Mouse (Mus musculus) left cerebral cortex, adult 18-20 months (tissue): ENCODE data around the gene Creld1. TPM values are rescaled to one million over a fixed set of nuclear protein-coding genes. Genes with fewer than 3 reads are reported as not detected.

Experiments
- DNase-seq, 2 experiments: peaks; one replicate each; pipeline ENCODE4 v3.0.0; 2021 to 2022; ENCODE audit warnings: low spot score in 2 of 2, mixed read lengths in 1 of 2
- total RNA-seq, 2 experiments: library from RNA; stranded (reverse); gene quantifications; 2 replicates each; pipeline ENCODE4 v1.2.3; 2021

Creld1 gene
- total RNA-seq, 2 experiments from 2014 or later = 112 to 116 TPM

DNA sequence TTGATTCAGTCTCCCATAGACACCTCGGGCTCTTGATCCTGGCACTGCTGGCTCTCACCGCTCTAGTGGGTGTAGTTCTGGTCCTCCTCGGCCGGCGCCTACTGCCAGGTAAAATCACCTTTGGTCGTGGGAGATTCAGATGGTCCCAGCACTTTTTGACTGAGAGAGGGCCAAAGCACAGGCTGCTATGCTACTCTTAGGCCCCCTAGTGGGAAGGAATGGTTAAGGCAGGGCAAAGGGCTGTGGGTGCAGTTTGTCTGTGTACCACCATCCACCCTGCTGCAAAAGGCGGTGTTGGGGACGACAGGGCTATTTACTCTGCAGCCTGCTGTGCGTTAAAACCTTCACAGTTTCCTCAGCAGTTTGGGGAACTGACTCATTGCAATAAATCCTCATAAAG is 14.1 kb upstream of the Creld1 start:
- DNase-seq = peak; percentile 54 to 55

DNA sequence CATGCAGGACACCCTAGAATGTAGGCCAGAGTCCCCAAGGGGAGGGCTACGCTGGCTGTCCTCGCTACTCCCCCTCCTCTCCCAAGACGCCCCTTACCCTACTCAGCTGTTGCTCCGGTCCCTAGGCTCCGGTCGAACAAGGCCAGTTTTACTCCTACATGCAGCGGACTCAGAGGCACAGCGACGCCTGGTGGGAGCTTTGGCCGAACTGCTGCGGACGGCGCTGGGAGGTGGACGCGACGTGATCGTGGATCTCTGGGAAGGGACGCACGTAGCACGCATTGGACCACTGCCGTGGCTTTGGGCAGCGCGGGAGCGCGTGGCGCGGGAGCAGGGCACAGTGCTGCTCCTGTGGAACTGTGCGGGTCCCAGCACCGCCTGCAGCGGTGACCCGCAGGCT is 13.7 kb upstream of the Creld1 start:
- DNase-seq = peak; percentile 76 to 80

DNA sequence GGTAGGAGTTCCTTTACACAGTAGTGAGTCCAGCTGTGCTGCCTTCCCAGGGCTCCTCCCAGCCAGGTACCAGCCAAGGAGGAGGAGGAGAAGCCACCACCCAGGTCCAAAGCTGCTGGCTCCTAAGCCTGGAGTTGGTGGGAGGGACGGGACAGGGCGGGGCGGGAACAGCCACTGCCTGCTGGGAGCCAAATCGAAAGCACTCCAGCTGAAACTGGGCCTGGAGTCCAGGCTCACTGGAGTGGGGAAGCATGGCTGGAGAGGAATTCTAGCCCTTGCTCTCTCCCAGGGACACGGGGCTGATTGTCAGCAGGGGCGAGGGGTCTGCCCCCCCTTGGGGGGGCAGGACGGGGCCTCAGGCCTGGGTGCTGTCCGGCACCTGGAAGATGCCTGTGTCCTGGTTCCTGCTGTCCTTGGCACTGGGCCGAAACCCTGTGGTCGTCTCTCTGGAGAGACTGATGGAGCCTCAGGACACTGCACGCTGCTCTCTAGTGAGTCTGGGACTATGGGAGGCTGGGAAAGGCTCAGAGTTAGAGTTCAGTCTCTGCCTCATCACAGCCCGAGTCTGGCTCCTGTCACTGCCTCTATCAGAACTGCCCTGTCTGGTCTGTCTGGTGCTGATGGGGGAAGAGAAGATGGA is 11.7 kb upstream of the Creld1 start, which contains the start of gene Il17rc:
Il17rc (plus strand) TSS at position 131 of the 640 bp plus-strand sequence.
- no peak for DNase-seq

DNA sequence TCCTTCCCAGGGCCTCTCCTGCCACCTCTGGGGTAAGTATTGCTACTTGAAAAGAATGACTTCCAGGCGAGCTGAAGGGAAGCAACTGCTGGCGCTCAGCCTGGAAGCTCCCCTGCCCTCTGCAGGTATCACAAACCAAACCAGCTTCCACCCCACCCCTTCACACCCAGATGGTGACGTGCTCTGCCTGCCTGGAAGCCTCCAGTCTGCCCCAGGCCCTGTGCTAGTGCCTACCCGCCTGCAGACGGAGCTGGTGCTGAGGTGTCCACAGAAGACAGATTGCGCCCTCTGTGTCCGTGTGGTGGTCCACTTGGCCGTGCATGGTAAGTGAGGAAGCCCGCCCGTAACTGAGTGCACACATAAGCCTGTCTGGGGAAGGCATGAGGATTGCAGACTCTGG is 11.0 kb upstream of the Creld1 start:
- DNase-seq = no peak

DNA sequence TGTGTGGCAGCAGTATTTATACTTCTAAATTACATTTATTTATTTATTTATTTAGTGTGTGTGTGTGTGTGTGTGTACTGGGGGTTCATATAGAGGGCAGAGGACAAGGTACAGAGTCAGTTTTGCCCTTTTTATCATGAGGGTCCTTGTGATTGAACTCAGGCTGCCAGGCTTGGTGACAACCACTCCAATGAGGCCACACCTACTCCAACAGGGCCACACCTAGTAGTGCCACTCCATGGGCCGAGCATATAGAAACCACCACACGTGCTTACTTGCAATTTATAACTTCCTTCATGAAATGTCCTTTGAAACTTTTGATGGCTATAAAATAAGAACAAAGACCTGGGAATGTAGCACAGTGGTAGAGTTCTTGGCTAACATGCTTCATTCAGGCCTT is 9.9 kb upstream of the Creld1 start:
- DNase-seq = no peak

DNA sequence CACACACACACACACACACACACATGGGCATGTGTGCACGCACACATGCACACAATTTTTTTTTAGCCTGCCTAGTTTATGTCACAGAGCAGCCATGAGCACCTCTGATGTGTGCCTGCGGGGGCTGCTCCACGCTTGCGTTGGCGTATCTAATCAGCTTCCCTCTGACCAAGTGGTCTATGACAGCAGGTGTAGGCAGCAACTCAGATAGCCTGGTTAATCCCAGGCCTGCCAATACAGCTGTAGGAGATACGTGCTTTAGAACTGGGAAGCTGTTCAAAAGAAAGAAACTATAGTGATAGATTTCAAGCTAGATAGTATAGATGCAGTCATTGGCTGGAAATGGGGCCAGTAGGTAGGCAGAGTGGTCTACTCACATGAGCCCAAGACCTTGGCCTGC is 9.4 kb upstream of the Creld1 start:
- no peak for DNase-seq

DNA sequence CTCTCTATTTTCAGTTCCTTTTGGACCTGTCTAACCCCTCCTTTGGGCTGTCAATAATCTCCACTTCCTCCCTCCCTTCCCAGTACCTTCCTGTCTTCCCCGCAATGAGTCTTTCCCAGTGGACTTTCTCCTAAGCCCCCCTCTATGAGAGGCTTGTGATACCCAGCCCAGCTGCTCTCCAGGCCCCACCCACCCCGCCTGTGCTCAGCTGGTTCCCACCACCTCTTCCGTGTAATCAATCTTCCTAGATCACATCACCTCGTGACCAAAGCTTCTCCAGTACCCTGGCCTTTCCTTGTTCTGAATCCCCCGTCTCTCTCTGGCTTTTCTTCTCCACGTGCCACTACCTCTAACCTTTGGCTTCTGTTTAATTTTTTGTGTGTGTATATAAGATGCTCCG is 5.7 kb upstream of the Creld1 start:
- DNase-seq = no peak

DNA sequence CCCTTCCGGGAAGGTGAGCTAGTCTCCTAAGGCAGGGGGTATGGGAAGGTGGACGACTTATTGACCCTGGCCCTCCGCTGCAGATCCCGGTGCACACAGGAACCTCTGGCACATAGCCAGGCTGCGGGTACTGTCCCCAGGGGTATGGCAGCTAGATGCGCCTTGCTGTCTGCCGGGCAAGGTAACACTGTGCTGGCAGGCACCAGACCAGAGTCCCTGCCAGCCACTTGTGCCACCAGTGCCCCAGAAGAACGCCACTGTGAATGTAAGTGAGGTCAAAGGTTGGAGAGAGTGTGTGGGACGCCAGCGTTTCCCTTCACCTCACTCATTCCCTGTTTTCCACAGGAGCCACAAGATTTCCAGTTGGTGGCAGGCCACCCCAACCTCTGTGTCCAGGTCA is 4.2 kb upstream of the Creld1 start:
- no peak for DNase-seq

DNA sequence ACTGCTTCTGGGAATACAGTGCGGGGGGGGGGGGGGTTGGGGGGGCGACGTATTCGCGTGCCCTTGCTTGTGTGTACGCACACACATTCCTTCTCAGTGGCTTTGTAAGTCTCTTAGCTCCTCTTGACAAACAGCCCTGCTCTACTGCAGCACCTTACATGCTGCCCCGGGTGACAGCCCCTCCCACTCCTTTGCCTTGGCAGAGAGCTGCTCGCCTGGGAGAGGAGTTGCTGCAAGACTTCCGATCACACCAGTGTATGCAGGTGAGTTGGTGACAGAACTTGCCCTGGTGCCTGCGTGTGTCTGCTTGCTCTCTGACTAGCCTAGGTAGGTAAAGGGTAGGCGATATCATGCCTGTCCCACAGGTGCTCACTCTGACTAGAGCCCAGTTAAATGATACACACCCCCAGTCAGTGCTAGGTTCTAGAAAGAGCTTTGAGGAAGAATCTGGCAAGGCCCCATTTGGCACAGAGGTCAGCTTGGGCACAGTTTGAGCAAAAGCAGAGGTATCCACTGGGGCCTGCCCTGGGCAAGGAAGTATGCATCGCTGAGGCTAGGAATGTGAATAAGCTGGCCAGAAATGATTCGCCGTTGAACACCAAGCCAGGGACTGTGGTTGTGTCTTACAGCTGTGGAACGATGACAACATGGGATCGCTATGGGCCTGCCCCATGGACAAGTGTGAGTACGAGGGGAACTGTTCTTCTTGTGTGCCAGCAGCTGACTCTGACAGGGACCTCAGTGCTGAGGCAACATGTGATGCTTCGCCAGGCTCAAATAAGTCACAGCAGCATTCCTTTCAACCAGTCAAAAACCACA is 2.3 kb upstream of the Creld1 start:
- no peak for DNase-seq

DNA sequence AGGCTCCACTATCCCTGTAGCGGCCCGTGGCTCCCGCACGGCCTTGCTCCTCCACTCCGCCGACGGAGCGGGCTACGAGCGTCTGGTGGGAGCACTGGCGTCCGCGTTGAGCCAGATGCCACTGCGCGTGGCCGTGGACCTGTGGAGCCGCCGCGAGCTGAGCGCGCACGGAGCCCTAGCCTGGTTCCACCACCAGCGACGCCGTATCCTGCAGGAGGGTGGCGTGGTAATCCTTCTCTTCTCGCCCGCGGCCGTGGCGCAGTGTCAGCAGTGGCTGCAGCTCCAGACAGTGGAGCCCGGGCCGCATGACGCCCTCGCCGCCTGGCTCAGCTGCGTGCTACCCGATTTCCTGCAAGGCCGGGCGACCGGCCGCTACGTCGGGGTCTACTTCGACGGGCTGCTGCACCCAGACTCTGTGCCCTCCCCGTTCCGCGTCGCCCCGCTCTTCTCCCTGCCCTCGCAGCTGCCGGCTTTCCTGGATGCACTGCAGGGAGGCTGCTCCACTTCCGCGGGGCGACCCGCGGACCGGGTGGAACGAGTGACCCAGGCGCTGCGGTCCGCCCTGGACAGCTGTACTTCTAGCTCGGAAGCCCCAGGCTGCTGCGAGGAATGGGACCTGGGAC is 509 bp upstream of the Creld1 start:
- DNase-seq = peak in 1 of 2 experiments; percentile 55

DNA sequence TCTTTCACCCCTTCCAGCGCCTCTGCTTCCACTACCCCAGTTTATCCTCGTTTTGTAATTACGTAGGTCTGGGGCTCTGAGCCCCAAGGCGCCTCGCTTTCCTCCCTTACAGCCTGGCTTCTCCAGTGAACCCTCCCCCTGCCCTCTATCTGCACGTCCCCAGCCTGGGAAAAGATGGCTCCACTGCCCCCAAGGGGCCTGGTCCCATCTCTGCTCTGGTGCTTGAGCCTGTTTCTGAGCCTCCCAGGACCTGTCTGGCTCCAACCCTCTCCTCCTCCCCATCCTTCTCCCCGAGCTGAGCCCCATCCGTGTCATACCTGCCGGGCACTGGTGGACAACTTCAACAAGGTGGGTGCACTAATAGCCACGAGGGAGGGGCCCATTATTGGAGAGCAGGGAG is 632 bp downstream of the Creld1 start:
- DNase-seq = no peak

DNA sequence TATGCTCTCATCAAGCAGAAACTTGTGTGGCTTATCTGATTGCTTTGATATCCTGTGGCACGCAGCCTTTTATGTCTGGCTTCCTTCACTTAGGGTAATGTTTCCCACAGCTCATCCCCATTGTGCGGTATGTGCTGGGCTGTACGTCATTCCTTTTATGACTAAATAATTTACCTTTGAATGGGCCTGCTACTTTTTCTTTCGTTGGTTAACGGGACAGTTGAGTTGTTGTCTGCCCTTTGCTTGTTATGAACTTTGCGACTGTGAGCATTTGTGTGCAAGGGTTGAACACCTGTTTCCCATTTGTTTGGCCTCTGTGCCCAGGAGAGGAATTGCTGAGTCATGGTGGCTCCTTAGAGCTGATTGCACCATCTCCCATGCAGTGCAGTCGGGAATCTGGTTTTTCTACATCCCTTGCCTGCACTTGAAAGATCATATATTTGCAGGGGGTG is 4.1 kb downstream of the Creld1 start:
- DNase-seq = no peak

DNA sequence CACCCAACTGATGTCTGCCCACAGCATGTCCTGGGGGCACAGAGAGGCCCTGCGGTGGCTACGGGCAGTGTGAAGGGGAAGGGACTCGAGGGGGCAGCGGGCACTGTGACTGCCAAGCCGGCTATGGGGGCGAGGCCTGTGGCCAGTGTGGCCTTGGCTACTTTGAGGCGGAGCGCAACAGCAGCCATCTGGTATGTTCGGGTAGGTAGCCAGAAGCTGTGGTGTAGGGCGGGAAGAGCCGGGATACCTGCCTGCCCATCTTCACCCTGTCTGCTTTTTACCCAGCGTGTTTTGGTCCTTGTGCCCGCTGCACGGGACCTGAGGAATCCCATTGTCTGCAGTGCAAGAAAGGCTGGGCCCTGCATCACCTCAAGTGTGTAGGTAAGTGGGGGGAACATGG is 6.3 kb downstream of the Creld1 start:
- no peak for DNase-seq

DNA sequence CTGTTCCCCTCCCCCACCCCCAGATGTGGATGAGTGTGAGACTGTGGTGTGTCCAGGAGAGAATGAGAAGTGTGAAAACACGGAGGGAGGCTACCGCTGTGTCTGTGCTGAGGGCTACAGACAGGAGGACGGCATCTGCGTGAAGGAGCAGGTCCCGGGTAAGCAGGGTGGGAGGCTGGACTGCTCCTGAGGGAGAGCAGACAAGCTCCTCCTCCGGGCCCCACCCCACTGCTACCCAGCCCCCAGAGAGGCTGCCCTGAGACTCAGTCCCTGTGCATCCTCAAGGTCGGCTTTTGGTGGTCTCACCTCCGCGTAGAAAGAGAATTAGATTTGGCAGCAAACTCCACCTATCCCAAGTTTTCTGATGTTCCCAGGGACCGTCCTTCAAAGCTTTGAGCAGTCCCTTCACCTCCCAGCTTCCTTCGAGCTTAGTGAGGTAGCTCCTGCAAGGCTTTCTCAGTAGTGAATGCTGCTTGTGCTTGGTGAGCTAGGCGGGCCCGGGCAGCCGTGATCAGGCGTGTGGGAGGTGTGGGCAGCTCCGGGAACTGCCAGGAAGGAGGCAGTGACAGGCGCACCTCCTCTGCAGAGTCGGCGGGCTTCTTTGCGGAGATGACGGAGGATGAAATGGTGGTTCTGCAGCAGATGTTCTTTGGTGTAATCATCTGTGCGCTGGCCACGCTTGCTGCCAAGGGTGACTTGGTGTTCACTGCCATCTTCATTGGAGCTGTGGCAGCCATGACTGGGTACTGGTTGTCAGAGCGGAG is 9.2 kb downstream of the Creld1 start:
- peak; percentile 70 to 82 for DNase-seq

DNA sequence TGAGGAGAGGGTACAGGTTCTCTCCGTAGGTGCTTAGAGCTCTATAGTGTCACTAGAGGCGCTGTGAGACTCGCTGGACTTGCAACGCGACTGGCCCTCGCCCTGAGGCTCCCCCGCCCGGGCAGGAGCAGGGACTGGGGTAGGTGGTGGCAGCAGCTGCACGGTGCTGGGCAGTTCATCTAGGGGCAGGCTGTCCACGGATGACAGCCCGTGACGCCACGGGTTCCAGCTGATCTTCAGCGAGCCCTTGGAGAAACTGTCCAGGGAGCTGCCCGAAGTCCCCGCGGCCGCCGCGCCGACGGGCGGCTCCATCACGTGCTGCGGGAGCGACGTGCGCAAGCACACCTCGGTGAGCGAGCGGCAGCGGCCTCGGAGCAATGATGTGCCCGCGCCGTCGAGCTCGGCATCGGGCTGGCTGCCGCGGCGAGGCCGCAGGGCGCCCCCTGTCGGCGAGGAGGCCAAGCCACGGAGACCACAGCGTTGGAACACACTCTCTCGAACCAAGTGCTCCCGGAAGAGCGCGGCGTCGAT is 11.2 kb downstream of the Creld1 start:
- peak; percentile 62 to 72 for DNase-seq

DNA sequence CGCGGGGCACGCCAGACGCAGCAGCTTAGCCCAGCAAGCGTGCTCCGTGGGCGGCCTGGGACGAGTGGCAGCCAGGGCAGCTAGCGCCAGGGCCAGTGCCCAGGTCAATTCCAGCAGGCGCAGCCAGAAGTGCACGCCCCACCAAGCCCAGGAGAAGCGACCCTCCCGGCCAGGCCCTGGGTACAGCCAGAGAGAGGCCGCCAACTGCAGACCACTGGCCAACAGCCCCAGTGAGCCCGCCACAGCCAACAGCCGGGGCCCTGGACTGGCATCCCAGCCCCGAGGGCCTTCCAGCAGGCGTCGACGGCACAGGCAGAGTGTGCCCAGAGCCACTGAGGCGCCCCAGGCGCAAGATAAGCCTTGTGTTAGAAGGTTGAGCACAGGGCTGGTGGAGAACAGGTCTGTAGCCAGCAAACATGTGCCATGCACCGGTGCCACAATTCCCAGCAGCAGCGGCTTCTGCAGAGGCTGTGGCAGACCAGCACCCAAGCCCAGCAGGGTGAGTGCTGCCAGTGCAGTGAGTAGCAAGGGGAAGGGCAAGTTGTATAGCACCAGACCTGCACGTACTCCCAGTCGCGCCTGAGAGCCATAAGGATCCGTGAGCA is 12.1 kb downstream of the Creld1 start:
- DNase-seq = no peak

DNA sequence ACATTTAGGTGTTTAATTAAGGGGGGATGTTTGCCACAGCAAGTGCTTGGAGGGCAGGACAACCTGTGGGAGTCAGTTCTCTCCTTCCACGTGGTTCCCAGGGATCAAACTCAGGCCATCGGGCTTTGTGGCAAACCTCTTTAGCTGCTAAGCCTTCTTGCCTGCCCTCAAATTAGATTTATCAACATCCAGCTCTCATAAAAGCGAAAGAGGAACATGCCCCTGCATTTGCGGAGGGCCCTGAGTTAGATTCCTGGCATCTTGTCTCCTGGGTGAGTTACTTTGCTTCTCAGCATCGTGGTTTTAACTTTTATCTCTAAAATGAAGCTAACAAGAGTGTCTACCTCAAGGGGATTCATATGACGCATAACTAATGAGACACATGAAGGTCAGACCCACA is 16.2 kb downstream of the Creld1 start:
- no peak for DNase-seq

DNA sequence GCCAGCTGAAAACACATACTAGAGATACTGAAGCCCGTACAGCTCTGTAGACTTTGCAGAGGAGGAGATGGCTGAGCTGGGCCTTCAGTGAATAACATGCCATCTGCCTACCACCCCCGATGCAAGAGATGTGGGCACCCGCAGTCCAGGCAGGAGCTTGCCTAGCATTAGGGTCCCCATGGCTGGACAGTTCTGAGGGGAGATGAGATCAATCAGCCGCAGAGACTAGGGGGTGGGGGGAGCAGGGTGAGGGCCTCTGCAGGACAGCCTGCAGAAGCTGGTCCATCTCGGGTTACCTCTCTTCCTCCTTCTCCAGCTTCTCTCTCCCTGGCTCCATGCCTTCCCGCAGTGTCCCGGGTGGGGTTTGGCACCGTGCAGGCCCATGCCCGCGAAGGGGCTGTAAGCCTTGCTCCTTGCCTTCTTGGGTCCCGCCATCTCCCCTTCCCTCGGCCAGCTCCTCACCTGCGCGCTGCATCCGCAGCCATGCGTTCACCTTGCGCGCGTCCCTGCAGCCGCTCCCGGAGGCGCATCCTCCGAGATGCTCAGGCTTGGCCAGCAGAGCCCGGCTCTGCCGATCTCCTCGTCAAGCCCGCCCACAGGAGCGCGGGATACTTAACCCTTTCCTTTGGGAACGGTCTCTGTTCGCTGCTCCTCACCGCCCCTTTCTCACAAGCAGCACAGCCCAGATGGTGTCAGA is 18.4 kb downstream of the Creld1 start, which contains the start of gene Prrt3:
Prrt3 (minus strand) TSS at position 544 of the 697 bp plus-strand sequence.
- DNase-seq = peak; percentile 75 to 85

DNA sequence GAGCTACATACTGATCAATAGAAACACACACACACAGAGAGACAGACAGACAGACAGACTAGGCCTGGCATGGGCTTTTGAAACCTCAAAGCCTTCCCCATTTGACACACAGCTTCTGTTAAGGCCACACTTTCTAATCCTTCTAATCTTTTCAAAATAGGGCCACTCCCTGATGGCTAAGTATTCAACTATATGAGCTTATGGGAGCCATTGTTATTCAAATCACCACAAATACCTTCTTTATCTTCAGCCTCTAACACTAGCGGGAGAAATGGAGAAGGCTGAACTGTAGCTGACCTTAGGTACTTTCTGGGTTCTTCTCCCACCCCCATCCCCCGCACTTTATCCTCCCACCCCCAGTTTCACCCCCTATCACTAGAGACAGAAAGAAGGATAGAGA is 19.7 kb downstream of the Creld1 start:
- no peak for DNase-seq

DNA sequence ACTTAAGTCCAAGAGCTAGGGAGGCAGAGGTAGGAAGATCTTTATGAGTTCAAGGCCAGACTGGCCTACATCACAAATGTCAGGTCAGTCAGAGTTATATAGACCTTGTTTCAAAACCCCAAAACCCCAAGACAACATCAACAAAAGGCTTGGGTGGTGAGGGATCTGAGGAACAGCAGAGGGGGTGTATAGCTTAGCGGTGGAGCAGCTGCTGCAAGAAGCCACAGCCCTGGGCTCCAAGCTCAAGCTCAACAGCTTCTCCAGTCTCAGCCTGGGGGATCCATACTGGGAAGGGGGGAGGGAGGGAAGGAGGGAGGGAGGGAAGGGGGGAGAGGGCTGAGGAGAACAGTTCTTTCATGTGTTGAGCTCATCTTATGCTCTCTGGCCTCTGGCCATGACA is 22.6 kb downstream of the Creld1 start:
- DNase-seq = no peak
